Mouse (Mus musculus): ENCODE results near the gene Pigc. TPM values are rescaled to one million over a fixed set of nuclear protein-coding genes. Genes with fewer than 3 reads are reported as not detected.

Gene Pigc
- total RNA-seq, 2 experiments from 2014 or later: 22.2 to 27.0 TPM

DNA sequence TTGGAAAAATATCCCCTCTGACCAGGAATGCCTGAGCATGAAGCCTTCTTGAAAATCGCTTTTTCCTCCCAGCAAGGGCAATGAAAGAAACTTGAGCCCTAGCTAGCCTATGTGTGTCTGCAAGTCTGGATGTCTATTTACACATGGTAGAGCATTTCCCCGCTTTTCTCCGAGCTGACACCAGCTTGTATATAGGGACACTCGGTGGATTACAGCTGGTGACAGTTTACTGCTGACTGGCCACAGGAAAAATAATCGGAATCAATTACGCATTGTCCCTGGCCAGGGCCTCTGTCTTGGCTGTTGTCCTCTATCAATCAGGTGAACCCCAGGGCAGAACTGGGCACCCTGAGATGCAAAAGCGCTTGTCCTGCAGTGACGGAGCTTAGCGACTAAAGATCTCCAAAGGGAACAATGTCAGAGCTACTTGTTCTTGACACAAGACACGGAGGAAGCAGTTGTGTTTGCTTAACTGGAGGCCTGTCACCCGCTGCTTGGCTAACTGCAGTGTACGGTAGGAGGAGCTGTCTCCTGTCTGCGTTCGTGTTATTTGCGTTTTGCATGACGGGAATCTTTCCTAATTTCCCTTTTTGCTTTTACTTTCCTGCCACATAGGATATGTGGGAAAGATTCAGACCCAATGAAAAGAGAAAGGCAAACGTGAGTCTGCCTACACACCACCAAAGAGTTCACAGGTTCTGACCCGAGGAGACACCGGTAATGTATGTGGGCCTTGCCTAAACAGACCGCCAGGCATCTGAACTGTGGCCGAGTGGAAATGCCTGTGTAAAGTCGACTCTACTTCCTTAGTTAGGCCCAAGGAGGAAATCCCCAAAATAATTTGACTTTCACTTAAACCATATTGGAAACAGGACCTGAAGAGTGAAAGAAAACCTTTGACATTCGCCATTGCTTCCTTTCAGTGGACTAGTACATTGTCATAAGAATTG lies 36.1 kb downstream of the Pigc start:
- no peak for DNase-seq (ENCODE audit: low spot score in 2 of 2)

DNA sequence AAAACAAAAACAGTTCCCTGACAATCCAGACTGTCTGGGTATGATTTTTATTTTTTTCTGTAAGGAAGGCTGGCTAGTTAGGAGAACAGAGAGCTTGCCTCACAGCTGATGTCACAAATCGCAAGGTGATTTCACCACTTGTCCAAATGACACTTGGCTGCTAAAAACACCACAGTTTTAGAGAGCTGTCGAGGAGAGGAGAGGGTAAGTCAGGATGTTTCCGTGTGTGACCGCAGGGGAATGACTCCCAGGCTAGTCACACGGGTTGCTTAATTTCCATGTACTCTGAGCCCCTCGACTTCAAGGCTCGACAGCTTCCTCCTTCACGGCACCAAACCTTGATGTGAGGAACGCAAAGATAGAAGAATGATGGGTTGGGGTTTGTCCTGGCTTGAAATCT lies 37.1 kb downstream of the Pigc start:
- DNase-seq (ENCODE audit: low spot score in 2 of 2): no peak

DNA sequence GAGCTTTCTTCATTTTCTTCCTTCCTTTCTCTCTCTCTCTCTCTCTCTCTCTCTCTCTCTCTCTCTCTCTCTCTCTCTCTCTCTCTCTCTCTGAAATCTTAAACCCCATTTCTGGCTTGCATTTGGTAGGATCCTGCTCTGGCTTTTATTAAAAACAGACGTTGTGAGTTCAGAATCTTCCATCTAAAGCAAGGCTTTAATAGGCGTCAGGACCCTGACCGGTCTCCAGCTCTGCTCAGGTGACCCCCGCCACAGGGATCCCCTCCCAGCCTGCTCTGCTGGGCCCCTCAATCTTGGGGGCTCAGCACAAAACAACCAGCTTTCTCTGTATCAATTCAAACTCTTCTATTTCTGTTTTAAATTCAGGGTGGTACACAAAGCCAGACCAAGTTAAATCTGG lies 39.2 kb downstream of the Pigc start:
- no peak for DNase-seq (ENCODE audit: low spot score in 2 of 2)

DNA sequence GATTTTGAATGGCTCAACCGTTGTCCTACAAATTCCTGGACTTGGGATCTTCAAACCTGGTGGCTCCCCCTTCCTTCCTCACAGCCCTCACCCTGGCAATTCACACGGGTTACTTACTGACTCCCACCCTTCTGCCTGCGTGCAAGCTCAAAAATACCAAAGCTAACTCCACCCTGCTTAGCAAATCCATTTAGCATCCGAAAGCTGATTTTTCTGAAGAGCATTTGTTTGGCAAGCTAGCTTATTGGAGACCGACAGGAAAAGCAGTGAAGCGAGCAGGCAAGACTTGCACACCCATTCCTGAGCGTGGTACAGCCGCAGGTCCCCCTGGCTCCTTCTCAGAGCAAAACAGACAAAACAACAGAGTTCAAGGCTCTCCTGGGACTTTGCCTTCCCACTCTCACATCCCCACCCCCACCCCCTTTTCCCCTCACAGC lies 39.7 kb downstream of the Pigc start:
- no peak for DNase-seq (ENCODE audit: low spot score in 2 of 2)

DNA sequence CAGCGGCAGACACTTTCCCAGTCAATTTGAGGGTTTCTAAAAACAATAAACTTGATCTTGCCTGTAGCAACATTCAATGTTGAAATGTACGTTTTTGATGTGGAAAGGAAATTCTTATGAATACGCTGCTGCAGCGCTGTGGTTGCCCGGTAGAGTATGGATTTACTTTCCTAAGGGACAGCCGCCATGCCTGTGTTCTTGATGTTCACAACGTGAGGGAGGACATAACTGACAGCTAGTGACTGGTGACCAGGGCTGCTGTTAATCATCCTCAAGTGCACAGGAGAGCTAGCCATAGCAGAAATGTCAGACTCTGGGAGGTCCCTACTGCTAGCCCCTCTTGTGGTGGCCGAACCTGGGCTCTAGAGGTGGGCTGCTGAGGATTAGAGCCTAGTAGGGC lies 40.1 kb downstream of the Pigc start:
- DNase-seq (ENCODE audit: low spot score in 2 of 2): no peak

DNA sequence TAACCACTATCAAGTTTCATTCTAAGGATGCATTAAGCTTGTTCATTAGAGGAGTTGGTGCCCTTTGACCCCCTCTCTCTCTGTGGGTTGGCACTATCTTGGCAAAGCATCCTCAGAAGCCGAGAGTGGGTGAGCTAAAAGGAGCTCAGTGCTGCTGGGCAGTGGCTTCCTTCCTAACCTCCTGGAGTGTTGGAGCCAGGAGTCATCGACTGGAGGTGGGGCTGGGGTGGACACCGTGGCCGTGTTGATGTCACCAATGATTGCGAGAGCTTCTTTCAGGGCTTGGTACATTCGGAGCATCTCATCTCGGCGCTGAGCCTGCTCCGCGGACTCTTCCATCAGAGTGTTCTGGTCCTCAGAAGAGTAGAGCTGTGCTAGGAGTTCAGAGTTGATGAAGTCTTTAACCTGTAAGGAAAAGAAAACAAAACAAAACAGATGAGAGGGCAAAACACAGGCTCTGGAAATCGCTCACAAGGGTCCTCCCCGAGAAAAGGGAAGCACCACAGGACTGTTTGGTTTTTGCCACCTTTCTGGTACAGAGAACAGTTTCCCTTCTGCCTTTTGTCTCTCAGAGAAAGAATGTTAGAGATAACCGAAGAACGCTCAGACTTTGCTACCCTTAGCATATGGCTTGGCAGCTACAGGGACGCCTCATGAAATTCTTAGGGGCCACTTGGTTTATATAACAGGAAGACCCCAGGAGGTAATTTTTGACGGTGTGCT lies 42.7 kb downstream of the Pigc start:
- DNase-seq (ENCODE audit: low spot score in 2 of 2): no peak

DNA sequence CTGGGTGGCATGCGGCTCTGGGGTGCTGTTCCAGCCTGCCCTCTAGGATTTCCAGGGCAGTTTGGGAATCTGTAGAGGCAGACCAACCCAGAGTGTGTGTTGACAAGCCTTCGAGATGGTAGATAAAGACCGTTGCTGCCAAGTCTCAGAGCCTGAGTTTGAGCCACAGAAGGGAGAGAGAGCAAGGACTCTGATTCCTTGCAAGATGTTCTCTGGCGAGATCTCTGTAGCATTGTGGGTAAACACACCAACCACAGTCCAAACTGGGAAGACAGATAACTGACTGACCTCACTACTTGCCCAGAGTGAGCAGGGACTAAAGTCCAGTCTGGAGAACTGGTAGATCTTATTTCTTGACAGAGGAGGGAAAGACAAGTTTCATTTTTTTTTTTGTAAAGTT lies 44.6 kb downstream of the Pigc start:
- no peak for DNase-seq (ENCODE audit: low spot score in 2 of 2)

DNA sequence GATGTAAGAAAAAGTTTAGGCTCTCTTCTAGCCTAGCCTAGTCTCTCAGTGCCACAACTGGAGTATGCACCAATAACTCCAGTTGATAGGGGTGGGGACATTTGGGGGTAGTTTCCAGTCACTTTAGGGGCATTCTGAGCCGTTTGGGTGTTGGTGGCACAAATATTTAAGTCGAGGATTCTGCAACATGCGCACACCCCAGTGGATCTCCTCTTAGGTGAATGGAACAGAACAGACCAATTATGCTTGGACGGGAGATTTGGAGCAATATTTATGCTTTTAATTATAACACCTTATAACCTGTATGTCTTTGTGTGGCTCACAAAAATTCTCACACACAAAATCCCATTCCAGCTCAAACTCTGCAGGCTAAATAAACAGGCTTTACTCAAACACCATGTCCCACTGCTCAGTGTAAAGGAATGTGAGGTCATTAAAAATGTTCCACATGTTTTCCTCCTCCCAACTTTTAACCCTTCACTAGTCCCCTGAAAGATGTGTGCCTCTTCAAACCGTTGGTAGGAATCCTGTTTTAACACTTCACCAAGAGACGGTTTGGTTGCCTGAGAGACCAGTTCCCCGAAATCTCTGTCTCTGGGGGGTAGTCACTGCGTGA lies 46.4 kb downstream of the Pigc start:
- DNase-seq (ENCODE audit: low spot score in 2 of 2): no peak

DNA sequence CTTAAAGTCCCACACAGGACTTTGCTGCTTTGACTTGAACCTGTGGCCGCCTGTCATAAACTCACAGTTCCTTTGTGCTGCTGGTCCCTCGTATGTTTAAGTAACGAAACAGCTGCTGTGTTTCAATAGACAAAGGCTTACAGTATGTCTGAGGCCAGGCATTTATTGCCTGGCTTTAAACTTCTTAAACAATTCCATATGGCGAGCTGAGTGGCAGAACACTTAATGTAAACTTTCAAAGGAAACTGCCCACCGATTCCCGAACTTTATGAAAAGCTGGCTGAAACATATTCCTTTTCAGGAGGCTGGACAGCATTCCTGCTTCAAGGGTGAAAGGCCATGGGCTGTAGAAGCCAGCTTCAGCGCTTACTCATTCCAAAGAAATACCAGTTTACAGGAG lies 48.0 kb downstream of the Pigc start:
- no peak for DNase-seq (ENCODE audit: low spot score in 2 of 2)

DNA sequence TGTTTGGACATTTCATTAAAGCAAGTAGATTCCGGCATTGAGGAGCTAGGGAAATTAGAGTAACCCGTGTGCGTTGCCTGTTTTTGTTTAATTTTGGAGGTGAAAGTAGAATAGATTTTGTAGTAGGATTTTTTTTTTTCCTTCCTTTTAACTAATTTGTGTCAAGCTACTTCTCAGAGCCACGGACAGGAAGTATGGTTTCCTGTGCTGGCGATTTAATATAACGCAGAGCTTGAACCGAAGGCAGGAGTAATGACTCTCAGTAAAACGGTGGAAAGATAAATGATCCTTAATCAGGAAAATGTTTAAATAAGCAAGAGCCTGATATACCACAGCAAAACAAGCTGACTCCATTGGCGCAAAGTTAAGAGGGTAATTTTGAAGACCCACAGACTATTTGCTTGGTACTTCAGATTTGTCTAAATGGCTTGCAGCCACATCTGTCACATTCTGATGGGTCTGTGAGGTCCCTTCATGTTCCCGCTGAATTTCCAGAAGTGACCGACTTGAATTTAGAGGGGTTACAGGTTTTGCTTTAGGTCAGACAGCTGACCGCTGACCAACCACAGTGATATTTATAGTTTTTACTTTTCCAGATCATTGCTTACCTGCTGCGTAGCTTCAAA lies 49.1 kb downstream of the Pigc start:
- DNase-seq (ENCODE audit: low spot score in 2 of 2): no peak

DNA sequence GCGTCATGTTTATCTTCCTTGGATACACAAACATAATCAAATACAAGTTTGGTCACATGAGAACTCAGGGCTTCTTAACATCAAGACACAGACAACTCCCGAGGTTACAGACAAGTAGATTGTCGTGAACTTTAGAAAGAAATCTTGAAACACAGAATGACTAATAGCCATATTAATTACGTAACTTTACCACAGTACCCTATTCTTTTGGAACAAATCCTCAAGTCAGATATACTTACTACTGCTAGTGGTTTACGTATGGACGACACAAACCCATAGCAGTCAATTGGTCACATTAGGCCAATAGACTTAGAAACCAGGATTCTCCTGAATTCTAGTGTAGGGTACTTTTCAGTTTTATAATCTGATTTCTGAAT lies 49.6 kb downstream of the Pigc start:
- no peak for DNase-seq (ENCODE audit: low spot score in 2 of 2)

DNA sequence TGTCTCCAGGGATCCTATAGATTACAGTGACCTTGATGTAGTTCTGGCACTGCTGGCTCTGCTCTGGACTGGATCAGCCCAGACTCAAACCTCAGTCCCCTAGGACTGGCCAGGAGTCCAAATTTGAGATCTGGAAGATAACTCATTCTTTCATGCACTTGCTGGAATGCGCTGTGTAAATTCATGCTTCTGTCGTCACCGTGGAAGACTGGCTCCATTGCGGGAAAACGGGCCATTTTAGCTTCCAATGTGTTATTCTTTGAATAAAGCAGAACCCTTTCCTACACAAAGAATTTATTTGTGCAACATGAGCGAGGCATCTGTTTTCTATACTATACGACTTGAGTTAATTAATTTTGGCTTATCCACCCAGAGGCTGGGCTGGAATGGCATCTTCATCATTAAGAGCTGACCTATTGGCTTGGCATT lies 51.3 kb downstream of the Pigc start:
- no peak for DNase-seq (ENCODE audit: low spot score in 2 of 2)

DNA sequence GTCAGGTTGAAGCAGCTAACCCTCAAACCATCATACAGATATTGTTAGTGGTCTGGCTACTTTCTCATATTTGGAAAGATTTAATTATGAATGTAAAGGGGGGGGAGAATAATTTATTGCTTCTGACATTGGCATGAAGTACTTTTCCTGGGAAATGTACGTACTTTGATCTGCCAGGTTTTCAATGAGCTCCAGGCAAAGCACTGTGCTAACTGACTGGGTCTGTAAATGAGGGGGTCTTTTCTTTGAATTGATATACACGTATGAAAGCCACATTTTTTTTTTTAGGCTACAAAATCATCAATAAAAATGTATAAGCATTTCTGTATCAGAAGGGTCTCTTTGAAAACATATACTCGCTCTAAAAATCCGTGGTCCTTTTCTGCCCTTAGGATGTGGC lies 51.8 kb downstream of the Pigc start:
- DNase-seq (ENCODE audit: low spot score in 2 of 2): no peak

Other genes with a start within 250 kb of the Pigc start
- not detected for gene Fasl, start 180.7 kb upstream of the Pigc start, total RNA-seq (2021)
- 10 to 100 TPM; 45.6 to 50.3 TPM for gene Suco, start 92.5 kb upstream of the Pigc start, total RNA-seq (2021)
- under 1 TPM in 1 of 2 experiments, not detected in 1; 0.31 TPM for gene 4930558K02Rik, start 10.4 kb downstream of the Pigc start, total RNA-seq (2021)

All from adrenal gland, postnatal 4 days (tissue).